Mouse (Mus musculus) forebrain, embryonic 16.5 days (tissue): ENCODE data around the gene Spns2. TPM values are rescaled to one million over a fixed set of nuclear protein-coding genes. Genes with fewer than 3 reads are reported as not detected.

ENCODE experiments used
- ATAC-seq: fragments of 200-750 bp; cut with Nextera tagmentation; 2 replicates; pipeline ENCODE4 v1.8.0; 2017; ENCODE audit warnings: mild to moderate bottlenecking, moderate library complexity
- H3K27ac ChIP-seq: fragments of 300-500 bp; sonication (generic); 2 replicates; pipeline ENCODE4 v1.5.1; 2014; ENCODE audit warnings: low read length, control low read depth
- H3K27me3 ChIP-seq: fragments of 300-500 bp; sonication (generic); replicated peaks from 2 replicates; pipeline ENCODE4 v1.6.1; 2014; ENCODE audit warnings: low read length; ENCODE audit not compliant: control insufficient read depth, insufficient read depth
- H3K36me3 ChIP-seq: fragments of 300-500 bp; sonication (generic); 2 replicates; pipeline ENCODE4 v1.6.1; 2014; ENCODE audit not compliant: control insufficient read depth, insufficient read depth
- H3K4me1 ChIP-seq: fragments of 300-500 bp; sonication (generic); replicated peaks from 2 replicates; pipeline ENCODE4 v1.6.1; 2014; ENCODE audit warnings: low read length; ENCODE audit not compliant: control insufficient read depth, insufficient read depth
- H3K4me2 ChIP-seq: fragments of 300-500 bp; sonication (generic); 2 replicates; pipeline ENCODE4 v1.6.1; 2014; ENCODE audit warnings: mild to moderate bottlenecking, low read length, control low read depth
- H3K4me3 ChIP-seq: fragments of 300-500 bp; sonication (generic); replicated peaks from 2 replicates; pipeline ENCODE4 v1.5.1; 2014; ENCODE audit warnings: mild to moderate bottlenecking, low read length, control low read depth
- H3K9ac ChIP-seq: fragments of 300-500 bp; sonication (generic); replicated peaks from 2 replicates; pipeline ENCODE4 v1.6.1; 2014; ENCODE audit warnings: low read depth, low read length, control low read depth
- H3K9me3 ChIP-seq: fragments of 300-500 bp; sonication (generic); 2 replicates; pipeline ENCODE4 v1.6.1; 2016; ENCODE audit warnings: low read length; ENCODE audit not compliant: control insufficient read depth
- WGBS: fragments of 180-500 bp; shearing (Covaris S2); extraction: QIAGEN DNeasy Blood & Tissue Kit; methylation state at CpG from one replicate; pipeline ENCODE4 v1.1.7; 2014; 5-methylcytosine and 5-hydroxymethylcytosine counted together
- polyA plus RNA-seq: library from polyadenylated mRNA; unstranded; fragments of >200 nt; fragmentation: Nextera tagmentation; extraction: Ambion mirVana; gene quantifications from 2 replicates; pipeline ENCODE4 v1.2.1, GENCODE M21; 2015

Spns2 gene
- polyA plus RNA-seq, 1 experiment from 2014 or later: 9.3 TPM

DNA sequence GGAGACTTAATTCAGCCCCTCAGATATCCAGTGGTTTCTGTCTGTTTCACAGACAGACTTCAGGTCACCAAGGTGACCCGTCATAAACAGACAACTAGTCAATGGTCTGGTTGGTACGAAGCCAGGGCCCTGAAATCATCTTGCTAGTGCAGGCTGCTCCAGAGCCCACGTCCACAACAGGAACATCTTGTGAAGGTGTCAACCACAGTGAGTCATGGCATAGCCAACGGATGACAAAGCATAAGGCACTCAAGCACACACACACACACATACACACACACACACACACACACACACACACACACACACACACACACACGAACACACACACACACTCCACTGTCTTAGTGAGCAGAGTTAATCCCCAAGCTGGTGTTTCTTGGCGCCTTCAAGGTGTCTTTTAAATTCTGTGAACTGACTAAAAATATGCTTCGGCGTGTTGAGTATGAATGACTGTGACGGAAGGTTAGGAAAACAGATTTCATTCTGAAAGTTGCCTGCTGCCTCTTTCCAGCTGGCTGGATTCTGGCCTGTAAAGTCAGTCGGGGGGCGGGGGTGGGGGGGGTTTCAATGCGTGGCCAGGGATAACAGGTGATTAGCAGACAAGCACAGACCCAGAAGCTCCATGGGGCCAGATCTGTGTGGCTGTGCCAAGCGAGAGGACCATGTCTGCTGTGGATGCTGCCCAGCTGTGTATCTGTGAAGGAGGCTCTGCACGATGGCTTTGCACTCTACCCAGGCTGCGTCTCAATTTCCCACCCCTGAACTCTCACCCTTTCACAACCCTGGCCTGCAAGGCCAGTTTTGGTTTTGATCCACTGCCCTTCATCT lies 1.6 kb upstream of the Spns2 start:
- H3K27me3 ChIP-seq: 0 out of 2 replicates have a peak, but pooled peaks cover 2% of the 10 kb centered on the region
- H3K4me2 ChIP-seq: no peak overlapping the region
- H3K36me3 ChIP-seq: no peaks in the 10 kb centered on the region
- H3K9me3 ChIP-seq: no peaks in the 10 kb centered on the region
- peaks cover 13% of the 10 kb centered on the region for H3K4me1 ChIP-seq
- no peak overlapping the region for H3K4me3 ChIP-seq
- no peak overlapping the region for H3K9ac ChIP-seq
- ATAC-seq: no peak
- 54% methylated on average over 15 of the region's 15 CpGs for WGBS
- H3K27ac ChIP-seq: no peak overlapping the region

DNA sequence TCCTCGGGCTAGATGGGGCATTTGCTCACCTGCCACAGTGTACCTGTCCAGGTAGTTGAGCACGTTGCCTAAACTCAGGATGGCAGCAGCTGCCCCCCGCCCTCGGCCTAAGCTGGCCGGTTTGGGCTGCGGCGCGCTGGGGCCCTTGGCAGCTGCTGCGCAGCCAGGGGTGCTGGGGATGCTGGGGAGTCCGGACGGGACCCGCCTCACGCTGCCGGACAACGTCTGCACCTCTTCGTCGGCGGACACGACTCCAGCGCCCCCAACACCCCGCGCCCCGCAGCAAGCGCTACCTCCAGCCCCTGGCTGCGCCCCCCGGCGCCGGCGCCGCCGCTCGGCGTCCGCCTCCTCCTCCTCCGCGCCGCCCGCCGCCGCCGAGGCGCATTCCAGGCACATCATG lies 307 bp downstream of the Spns2 start:
- Histone ChIP-seq H3K9ac (peak overlapping the region; percentile 71), H3K36me3 (no peaks in the 10 kb centered on the region), H3K4me2 (peak overlapping the region; percentile 61), H3K27ac (peak overlapping the region; percentile 89), H3K9me3 (no peaks in the 10 kb centered on the region), H3K4me3 (peak overlapping the region; percentile 56), H3K27me3 (0 out of 2 replicates have a peak, but pooled peaks cover 2% of the 10 kb centered on the region), H3K4me1 (peaks cover 29% of the 10 kb centered on the region)
- ATAC-seq: peak; percentile 18
- 1% methylated on average over 36 of the region's 42 CpGs for WGBS

DNA sequence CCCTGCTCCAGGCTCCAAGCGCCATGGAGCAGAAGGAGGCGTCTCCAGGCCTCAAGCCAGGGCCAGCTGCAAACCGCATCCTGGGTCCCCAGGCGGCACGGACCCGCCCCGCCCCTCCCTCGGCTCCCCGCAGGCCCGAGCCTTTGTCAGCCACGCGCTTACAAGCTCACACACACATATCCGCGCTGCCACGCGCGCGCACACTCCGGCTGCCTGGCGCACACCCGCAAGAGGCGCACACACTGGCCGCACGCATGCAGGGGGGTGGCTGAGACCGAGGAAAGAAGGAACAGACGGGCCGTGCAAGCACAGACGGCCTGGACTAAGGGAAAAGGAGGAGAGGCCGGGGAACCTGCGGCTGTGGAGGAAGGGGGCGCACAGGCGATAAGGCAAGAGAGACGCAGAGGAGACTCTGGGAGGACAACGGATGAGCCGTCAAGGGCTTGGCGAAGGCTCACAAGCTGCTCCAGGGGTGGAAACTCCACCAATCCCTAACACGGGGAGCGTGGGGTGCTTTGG lies 892 bp downstream of the Spns2 start:
- Histone ChIP-seq H3K4me1 (peaks cover 29% of the 10 kb centered on the region), H3K4me2 (peak overlapping the region; percentile 61), H3K4me3 (peak overlapping the region; percentile 56), H3K27me3 (0 out of 2 replicates have a peak, but pooled peaks cover 2% of the 10 kb centered on the region), H3K9me3 (no peaks in the 10 kb centered on the region), H3K27ac (peak overlapping the region; percentile 89), H3K36me3 (no peaks in the 10 kb centered on the region), H3K9ac (peak overlapping the region; percentile 71)
- peak; percentile 78 for ATAC-seq
- WGBS: under 1% methylated on average over 37 of the region's 38 CpGs

DNA sequence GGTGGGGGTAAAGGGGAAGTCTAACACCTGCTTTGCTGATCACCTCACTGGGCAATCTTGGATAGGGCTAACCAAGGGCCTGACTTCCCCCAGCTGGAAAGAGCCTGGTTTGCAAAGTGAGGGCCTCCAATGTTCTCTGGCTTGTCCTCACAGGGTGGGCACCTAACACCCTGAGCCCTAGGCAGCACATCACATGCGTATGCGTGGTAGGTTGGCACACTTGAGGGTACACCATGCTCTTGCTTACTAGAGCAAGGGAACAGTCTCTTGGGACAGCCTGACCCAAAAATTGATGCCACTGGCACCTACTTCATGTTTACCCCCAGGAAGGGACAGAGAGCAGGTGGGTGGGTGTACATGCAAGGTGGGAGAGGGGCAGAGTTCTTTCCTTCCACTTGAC lies 2.0 kb downstream of the Spns2 start:
- no peaks in the 10 kb centered on the region for H3K9me3 ChIP-seq
- no peak for ATAC-seq
- H3K36me3 ChIP-seq: no peaks in the 10 kb centered on the region
- peak overlapping the region; percentile 61 for H3K4me2 ChIP-seq
- H3K9ac ChIP-seq: peak overlapping the region; percentile 71
- no peak overlapping the region for H3K27ac ChIP-seq
- 82% methylated on average over 2 of the region's 2 CpGs for WGBS
- peak overlapping the region; percentile 56 for H3K4me3 ChIP-seq
- H3K27me3 ChIP-seq: 0 out of 2 replicates have a peak, but pooled peaks cover 2% of the 10 kb centered on the region
- peaks cover 29% of the 10 kb centered on the region for H3K4me1 ChIP-seq

DNA sequence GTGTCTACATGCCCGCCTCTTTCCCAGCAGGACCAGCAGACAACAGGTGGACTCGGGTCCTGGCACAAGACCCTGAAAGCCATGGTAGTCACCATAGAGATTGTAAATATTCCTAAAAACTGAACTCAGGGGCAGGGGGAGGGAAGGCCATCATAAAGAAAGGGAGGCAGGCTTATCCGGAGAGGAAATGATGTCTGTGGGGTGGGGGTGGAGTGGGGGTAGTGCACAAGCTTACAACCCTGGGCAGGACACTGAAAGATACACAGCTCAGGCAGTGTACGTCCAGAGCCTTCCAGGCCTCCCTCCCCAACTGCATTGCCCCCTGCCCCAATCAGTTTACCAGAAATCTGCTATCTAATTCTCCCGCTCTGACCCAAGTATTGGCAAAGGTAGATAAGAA lies 2.5 kb downstream of the Spns2 start:
- H3K9me3 ChIP-seq: no peaks in the 10 kb centered on the region
- no peaks in the 10 kb centered on the region for H3K36me3 ChIP-seq
- H3K4me2 ChIP-seq: peak overlapping the region; percentile 61
- 74% methylated on average over 5 of the region's 5 CpGs for WGBS
- ATAC-seq: no peak
- no peak overlapping the region for H3K4me3 ChIP-seq
- H3K27ac ChIP-seq: no peak overlapping the region
- H3K4me1 ChIP-seq: peaks cover 29% of the 10 kb centered on the region
- H3K9ac ChIP-seq: no peak overlapping the region
- 0 out of 2 replicates have a peak, but pooled peaks cover 2% of the 10 kb centered on the region for H3K27me3 ChIP-seq

DNA sequence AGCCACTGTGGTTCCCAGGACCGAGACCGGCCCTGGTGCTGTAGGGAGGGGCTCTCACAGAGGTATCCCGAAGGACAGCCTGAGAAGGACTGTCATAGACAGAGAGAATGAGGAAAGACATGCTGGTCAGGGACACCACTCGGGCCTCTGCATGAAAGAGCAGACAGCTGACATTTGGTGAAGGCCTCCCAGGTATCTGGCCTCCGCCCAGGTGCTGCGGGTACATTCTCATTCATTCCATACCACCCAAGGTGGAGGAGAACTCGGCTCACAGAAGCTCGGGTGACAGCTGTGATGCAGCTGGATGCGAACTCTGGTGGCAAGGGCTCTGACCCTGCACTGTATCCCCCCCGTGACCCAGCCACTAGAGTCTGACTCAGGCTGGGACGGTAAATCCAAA lies 3.7 kb downstream of the Spns2 start:
- WGBS: 76% methylated on average over 11 of the region's 11 CpGs
- no peak for ATAC-seq
- Histone ChIP-seq H3K4me2 (no peak overlapping the region), H3K9me3 (no peaks in the 10 kb centered on the region), H3K27ac (no peak overlapping the region), H3K4me3 (no peak overlapping the region), H3K9ac (no peak overlapping the region), H3K36me3 (no peaks in the 10 kb centered on the region), H3K27me3 (0 out of 2 replicates have a peak, but pooled peaks cover 2% of the 10 kb centered on the region), H3K4me1 (peaks cover 29% of the 10 kb centered on the region)

DNA sequence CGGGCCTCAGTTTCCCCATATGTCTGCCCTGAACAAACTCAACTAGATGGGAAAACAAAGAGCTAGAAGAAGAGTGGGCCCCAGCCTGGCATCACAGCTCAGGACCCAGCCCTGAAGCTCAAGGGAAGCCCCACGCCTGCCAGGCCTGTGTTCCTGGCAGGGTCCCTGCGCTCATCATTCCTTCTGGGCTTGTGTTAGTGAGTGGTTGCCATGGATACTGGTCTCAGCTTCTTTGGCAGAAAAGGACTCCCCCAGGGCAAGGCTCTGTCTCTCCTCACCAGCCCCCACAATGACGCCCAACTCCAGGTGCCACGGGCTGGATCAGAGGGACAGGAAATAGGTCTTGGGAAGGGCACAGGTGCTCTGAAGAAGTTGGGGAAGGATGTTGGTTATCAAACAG lies 4.5 kb downstream of the Spns2 start:
- ATAC-seq: 0 out of 2 replicates have a peak, but pooled peaks have one; percentile 9
- H3K36me3 ChIP-seq: no peaks in the 10 kb centered on the region
- no peak overlapping the region for H3K4me3 ChIP-seq
- no peak overlapping the region for H3K4me2 ChIP-seq
- H3K27ac ChIP-seq: peak overlapping the region; percentile 11; the same call in 1 of the 2 replicates
- H3K9ac ChIP-seq: no peak overlapping the region
- 29% methylated on average over 5 of the region's 5 CpGs for WGBS
- H3K9me3 ChIP-seq: no peaks in the 10 kb centered on the region
- H3K4me1 ChIP-seq: peaks cover 29% of the 10 kb centered on the region
- H3K27me3 ChIP-seq: no peaks in the 10 kb centered on the region

DNA sequence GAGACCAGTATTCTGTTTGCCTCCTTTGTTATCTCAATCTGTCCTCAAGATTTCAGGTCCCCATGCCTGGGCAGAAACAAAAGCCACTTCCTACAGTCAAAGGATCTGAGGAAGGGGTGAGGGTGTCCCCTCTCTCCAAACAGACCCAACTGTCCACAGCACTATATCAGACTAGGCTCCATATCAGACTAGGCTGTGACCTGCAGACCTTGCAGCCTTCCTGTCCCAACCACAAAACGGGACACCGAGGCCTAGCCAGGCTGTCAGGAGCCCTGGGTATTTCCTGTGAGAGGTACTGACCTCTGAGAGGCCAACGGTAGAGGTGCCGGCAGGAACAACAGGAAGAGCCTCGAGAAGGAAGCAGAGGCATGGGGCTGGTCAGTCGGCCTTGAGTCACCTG lies 5.2 kb downstream of the Spns2 start:
- Histone ChIP-seq H3K36me3 (no peaks in the 10 kb centered on the region), H3K9me3 (no peaks in the 10 kb centered on the region), H3K4me3 (no peak overlapping the region), H3K27ac (no peak overlapping the region), H3K27me3 (no peaks in the 10 kb centered on the region), H3K4me1 (peaks cover 27% of the 10 kb centered on the region), H3K4me2 (no peak overlapping the region), H3K9ac (no peak overlapping the region)
- ATAC-seq: no peak
- 77% methylated on average over 6 of the region's 6 CpGs for WGBS

DNA sequence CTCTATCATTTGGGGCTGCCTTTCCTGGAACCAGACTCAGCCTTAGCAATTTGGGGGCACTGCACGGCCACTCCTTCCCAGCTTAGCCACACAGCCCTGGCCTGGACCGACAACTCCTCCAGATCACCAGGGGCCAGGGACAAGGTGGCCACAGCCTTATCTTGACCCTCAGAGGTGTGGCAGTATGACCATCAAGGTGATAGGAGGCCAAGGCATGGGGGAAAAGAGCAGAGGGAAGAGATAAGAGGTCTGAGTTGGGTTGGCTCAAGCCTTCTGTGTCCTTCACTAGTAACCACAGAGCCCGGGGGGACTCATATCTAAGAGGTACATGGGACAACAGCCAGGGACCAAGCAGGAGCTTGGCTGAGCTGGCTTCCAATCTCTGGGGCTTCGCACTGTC lies 7.8 kb downstream of the Spns2 start:
- Histone ChIP-seq H3K9me3 (no peaks in the 10 kb centered on the region), H3K4me3 (no peak overlapping the region), H3K4me1 (peaks cover 18% of the 10 kb centered on the region), H3K27ac (no peak overlapping the region), H3K36me3 (no peaks in the 10 kb centered on the region), H3K27me3 (no peaks in the 10 kb centered on the region), H3K9ac (no peak overlapping the region), H3K4me2 (no peak overlapping the region)
- no peak for ATAC-seq
- 89% methylated on average over 4 of the region's 4 CpGs for WGBS
